Mouse (Mus musculus) kidney, embryonic 14.5 days (tissue): ENCODE data around the gene Adora1. TPM values are rescaled to one million over a fixed set of nuclear protein-coding genes. Genes with fewer than 3 reads are reported as not detected.
"Not testable (repeated sequence)": the region's sequence is repeated elsewhere in the genome, so short reads cannot be mapped to it uniquely, and the experiment has no call there.

Experiments used
- ATAC-seq: fragments of 200-750 bp; cut with Nextera tagmentation; 2 replicates; pipeline ENCODE4 v1.8.0; 2017; ENCODE audit warnings: moderate number of reproducible peaks, mild to moderate bottlenecking, moderate TSS enrichment, moderate library complexity; ENCODE audit not compliant: low FRiP score, low TSS enrichment
- H3K27ac ChIP-seq: fragments of 300-500 bp; sonication (generic); 2 replicates; pipeline ENCODE4 v1.5.1; 2014; ENCODE audit warnings: low read depth, mild to moderate bottlenecking, low read length, moderate library complexity, mixed read lengths
- H3K27me3 ChIP-seq: fragments of 300-500 bp; sonication (generic); 2 replicates; pipeline ENCODE4 v1.6.1; 2014; ENCODE audit warnings: mild to moderate bottlenecking, low read length; ENCODE audit not compliant: control insufficient read depth, insufficient read depth
- H3K36me3 ChIP-seq: fragments of 300-500 bp; sonication (generic); 2 replicates; pipeline ENCODE4 v1.6.1; 2014; ENCODE audit warnings: low read length, mixed read lengths; ENCODE audit not compliant: control insufficient read depth, insufficient read depth
- H3K4me1 ChIP-seq: fragments of 300-500 bp; sonication (generic); 2 replicates; pipeline ENCODE4 v1.6.1; 2014; ENCODE audit warnings: low read length, mixed read lengths; ENCODE audit not compliant: control insufficient read depth, insufficient read depth
- H3K4me2 ChIP-seq: fragments of 300-500 bp; sonication (generic); replicated peaks from 2 replicates; pipeline ENCODE4 v1.6.1; 2014; ENCODE audit warnings: low read depth, mild to moderate bottlenecking, low read length
- H3K4me3 ChIP-seq: fragments of 300-500 bp; sonication (generic); 2 replicates; pipeline ENCODE4 v1.5.1; 2014; ENCODE audit warnings: mild to moderate bottlenecking, low read length
- H3K9ac ChIP-seq: fragments of 300-500 bp; sonication (generic); 2 replicates; pipeline ENCODE4 v1.6.1; 2014; ENCODE audit warnings: low read depth, mild to moderate bottlenecking, low read length, moderate library complexity
- H3K9me3 ChIP-seq: fragments of 300-500 bp; sonication (generic); 2 replicates; pipeline ENCODE4 v1.6.1; 2016; ENCODE audit warnings: low read length; ENCODE audit not compliant: control insufficient read depth
- whole genome bisulfite sequencing: fragments of 180-500 bp; shearing (Covaris S2); extraction: QIAGEN DNeasy Blood & Tissue Kit; methylation state at CpG from one replicate; pipeline ENCODE4 v1.1.7; 2014; 5-methylcytosine and 5-hydroxymethylcytosine counted together
- polyA plus RNA-seq: library from polyadenylated mRNA; unstranded; fragments of >200 nt; fragmentation: Nextera tagmentation; extraction: Ambion mirVana; gene quantifications from 2 replicates; pipeline ENCODE4 v1.2.1, GENCODE M21; 2014

Gene Adora1
- polyA plus RNA-seq, 1 experiment from 2014 or later = 3.2 TPM

DNA sequence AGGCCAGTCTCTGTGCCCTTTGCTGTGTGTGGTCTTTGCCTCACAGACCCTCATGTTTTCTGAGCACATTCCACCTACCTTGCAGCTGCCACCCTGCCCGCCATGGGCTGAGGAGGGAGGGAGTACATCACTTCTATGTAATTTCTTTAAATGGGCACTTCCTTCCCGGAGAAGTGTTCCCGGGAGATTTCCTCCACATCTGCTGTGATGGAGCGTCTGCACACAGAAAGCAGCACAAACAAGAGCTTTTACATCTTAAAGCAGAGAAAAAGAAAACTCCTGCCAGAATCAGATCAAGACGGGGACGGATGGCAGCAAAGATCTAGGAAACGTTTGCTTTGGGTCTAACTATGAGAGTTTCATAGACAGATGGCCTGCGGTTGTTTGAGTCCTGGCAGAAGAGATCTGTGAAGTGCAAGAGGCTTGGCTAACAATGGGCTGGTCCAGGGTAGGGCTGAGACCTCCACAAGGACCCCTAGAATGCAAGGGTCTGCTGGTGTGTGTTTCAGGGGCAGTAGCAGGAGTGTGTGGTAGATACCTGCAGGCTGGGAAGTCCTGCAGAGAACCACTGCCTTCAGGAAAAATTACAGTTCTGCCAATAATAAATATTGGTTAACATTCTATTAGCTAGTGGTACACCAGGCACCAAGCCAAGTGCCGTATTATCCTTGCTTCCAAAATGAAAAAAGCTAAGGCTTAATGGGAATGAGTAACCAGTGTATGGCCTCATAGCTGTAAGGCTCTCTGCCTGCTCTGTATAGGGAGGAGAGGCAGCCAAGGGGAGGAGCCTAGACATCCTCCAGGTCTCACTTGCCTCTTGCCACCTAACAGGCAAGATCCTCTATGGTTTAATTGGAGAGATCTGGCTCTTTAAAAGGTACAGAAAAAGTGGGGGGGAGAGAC, 38.5 kb upstream of the Adora1 start:
- H3K36me3 ChIP-seq = no peaks in the 10 kb centered on the region
- H3K4me3 ChIP-seq = no peak overlapping the region
- no peaks in the 10 kb centered on the region for H3K9me3 ChIP-seq
- no peak overlapping the region for H3K9ac ChIP-seq
- no peak overlapping the region for H3K27ac ChIP-seq
- ATAC-seq = no peak
- no peak overlapping the region for H3K4me2 ChIP-seq
- no peaks in the 10 kb centered on the region for H3K27me3 ChIP-seq
- no peaks in the 10 kb centered on the region; the same call in 1 of the 2 replicates for H3K4me1 ChIP-seq
- 61% methylated on average over 9 of the region's 9 CpGs for WGBS

DNA sequence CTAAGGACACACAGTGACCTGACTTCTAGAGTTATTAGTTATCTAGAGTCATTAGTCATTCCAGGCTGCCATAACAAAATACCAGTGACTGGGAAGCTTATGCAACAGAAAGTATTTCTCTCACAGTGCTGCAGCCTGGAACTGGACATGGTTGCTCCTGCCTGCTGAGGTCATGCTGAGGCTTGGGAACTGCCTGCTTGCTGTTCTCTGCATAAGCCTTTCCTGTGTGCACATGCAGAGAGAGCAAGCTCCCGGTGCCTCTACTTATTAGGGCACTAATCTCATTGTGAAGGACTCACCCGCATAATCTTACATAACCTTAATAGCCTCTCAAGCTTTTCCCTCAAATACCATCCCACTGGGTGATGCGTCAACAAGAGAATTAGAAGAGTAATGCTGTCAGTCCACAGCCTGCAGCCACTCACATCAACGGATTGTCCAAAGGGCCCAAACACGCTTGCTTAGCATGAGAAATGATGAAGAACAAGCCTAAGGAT, 37.6 kb upstream of the Adora1 start:
- 85% methylated on average over 5 of the region's 5 CpGs for WGBS
- Histone ChIP-seq H3K9ac (no peak overlapping the region), H3K9me3 (no peaks in the 10 kb centered on the region), H3K27ac (no peak overlapping the region), H3K4me2 (no peak overlapping the region), H3K27me3 (no peaks in the 10 kb centered on the region), H3K4me3 (no peak overlapping the region), H3K4me1 (no peaks in the 10 kb centered on the region; the same call in 1 of the 2 replicates), H3K36me3 (no peaks in the 10 kb centered on the region)
- ATAC-seq = no peak

DNA sequence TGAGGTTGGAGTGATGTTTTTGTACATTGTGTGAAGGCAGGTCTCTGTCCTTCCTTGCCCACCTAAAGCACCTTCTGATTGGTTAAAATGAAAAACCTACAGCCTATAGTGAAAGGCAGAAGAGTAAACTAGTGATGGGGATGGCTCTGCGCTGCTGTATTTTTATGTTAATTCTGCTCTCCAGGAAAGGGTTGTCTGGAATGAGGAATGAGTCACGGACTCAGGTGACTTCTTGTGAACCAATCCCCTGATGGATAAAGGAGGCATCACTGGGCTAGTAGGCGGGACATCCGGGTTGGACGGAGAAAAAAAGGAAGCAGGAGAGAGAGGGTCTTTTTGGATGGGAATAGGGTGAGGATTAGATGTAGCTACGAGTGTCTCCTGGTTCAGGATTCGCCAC, 34.8 kb upstream of the Adora1 start:
- no peak overlapping the region for H3K4me3 ChIP-seq
- H3K4me2 ChIP-seq = no peak overlapping the region
- no peaks in the 10 kb centered on the region for H3K4me1 ChIP-seq
- no peaks in the 10 kb centered on the region for H3K27me3 ChIP-seq
- 74% methylated on average over 7 of the region's 7 CpGs for WGBS
- H3K9me3 ChIP-seq = no peaks in the 10 kb centered on the region
- H3K9ac ChIP-seq = no peak overlapping the region
- no peaks in the 10 kb centered on the region for H3K36me3 ChIP-seq
- H3K27ac ChIP-seq = no peak overlapping the region
- ATAC-seq = no peak

DNA sequence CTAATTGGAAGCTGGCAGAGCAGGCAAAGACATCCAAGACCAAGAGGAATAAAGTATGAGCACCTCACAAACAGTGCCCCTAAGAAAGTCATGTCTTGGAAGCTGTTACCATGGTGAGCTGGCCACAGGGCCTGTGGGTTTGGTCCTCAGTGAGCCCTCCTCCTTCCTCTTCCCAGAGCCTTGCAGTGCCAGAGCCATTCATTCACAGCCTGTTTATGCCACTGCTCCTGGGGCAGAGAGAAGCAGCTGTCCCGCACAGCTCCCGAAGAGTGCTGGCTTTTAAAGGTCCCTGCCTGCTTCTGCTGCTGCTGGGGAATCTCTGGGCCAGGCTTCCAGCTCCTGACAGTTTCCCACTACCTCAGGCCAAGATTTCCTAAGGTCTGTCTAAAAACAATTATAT, 30.6 kb upstream of the Adora1 start:
- no peak overlapping the region for H3K27ac ChIP-seq
- 53% methylated on average over 2 of the region's 2 CpGs for WGBS
- H3K4me2 ChIP-seq = no peak overlapping the region
- no peak overlapping the region for H3K4me3 ChIP-seq
- no peaks in the 10 kb centered on the region for H3K36me3 ChIP-seq
- peaks cover 5% of the 10 kb centered on the region; the same call in 1 of the 2 replicates for H3K9me3 ChIP-seq
- no peak overlapping the region for H3K9ac ChIP-seq
- ATAC-seq = no peak
- H3K4me1 ChIP-seq = no peaks in the 10 kb centered on the region
- H3K27me3 ChIP-seq = no peaks in the 10 kb centered on the region

DNA sequence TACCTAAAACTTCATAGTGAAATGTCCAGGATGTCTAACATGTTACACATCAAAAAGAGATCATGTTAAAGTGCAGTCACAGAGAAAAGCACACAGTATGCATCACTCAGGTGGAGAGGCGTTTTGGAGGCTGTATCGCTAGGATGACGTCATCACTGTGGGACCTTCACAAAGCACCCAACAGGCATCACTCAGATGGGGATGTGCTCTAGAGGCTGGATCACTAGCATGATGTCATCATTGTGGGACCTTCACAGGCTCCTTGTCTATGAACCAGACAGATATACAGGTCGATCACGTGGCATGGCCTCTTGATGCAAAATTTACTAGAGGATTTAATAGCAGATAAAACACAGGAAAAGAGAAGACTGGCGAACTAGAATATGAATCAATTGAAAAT, 29.1 kb upstream of the Adora1 start:
- H3K9me3 ChIP-seq = peaks cover 9% of the 10 kb centered on the region
- no peaks in the 10 kb centered on the region for H3K27me3 ChIP-seq
- no peak overlapping the region for H3K4me3 ChIP-seq
- WGBS = 92% methylated on average over 6 of the region's 6 CpGs
- no peak overlapping the region for H3K4me2 ChIP-seq
- no peaks in the 10 kb centered on the region for H3K36me3 ChIP-seq
- no peak overlapping the region for H3K9ac ChIP-seq
- H3K27ac ChIP-seq = no peak overlapping the region
- no peaks in the 10 kb centered on the region for H3K4me1 ChIP-seq
- no peak for ATAC-seq

DNA sequence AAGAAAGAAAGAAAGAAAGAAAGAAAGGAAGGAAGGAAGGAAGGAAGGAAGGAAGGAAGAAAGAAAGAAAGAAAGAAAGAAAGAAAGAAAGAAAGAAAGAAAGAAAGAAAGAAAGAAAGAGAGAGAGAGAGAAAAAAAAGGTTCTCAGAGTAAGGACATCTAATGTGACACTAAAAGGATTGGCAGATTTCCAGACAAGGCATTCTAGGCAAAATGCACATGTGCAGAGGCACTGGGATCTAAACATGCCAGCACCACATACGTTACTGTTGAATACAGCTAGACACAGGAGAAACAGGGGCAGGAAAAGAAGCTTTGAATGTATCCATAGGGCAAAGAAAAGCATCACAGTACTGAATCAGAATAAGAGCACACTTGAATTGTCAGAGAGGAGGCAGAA, 14.4 kb upstream of the Adora1 start:
- H3K9me3 ChIP-seq, H3K36me3 ChIP-seq, H3K27me3 ChIP-seq, H3K4me1 ChIP-seq, ATAC-seq, H3K27ac ChIP-seq, H3K4me2 ChIP-seq, H3K9ac ChIP-seq, H3K4me3 ChIP-seq: not testable (repeated sequence)
- WGBS = 80% methylated on average over 1 of the region's 1 CpGs

DNA sequence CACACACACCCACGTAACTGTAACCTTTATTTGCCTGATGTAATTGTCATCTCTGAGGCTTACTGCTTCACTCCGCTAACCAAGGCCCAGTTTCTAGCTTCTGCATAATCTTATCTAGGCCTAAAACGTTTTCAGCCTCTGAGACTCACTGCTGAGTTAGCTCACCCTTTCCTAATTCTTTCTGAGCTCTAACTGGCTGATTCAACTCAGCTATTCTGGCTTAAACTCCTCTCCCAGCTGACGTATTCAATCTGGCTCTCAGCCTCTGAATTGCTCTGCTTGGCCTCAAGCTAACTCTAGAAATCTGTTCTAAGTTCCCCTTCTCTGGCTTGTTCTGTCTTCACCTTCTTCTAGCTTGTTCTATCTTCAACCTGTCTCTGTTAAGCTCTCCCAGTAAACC, 11.4 kb upstream of the Adora1 start:
- Histone ChIP-seq H3K36me3 (no peaks in the 10 kb centered on the region), H3K9me3 (no peaks in the 10 kb centered on the region), H3K4me1 (no peaks in the 10 kb centered on the region), H3K4me2 (no peak overlapping the region), H3K27me3 (no peaks in the 10 kb centered on the region), H3K4me3 (no peak overlapping the region), H3K9ac (no peak overlapping the region), H3K27ac (no peak overlapping the region)
- WGBS = 64% methylated on average over 4 of the region's 4 CpGs
- no peak for ATAC-seq

DNA sequence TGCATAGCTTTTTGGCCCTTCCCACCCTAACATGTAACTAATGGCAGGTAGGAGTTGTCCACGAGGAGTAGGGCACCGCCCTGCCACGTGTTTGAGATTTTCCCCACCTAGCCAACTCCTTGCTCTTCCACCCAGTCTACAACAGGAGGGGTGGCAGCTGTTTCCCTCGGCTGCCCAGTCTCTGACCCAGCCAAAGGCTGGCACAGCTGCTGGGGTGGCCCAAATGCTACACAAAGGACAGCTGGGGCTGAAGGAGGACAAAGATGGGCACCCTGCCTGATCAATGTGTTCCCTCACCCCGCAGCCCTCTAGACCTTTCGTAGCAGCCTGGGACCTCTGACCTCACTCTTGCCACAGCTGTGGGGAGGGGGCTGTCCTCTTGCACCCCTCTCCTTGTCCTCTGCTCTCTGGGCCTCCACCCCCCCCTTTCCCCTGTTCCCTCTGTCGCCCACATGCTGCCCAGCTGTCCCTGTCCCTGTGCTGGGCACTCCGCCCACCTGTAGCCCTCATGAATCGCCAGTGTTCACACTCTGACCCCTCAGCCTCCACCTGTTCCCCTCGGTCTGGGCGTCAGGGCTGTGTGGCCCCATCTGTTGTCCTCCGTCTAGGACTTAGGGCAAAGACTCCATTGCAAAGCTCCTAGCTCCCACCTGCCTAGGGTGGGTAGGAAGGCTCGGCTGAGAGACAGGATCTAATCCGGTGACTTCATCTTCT, 9.9 kb upstream of the Adora1 start:
- ATAC-seq = 0 out of 2 replicates have a peak, but pooled peaks have one; percentile 24
- no peaks in the 10 kb centered on the region for H3K36me3 ChIP-seq
- WGBS = 80% methylated on average over 14 of the region's 14 CpGs
- H3K27ac ChIP-seq = no peak overlapping the region
- H3K9ac ChIP-seq = no peak overlapping the region
- no peak overlapping the region for H3K4me2 ChIP-seq
- no peaks in the 10 kb centered on the region for H3K4me1 ChIP-seq
- no peaks in the 10 kb centered on the region for H3K27me3 ChIP-seq
- no peak overlapping the region for H3K4me3 ChIP-seq
- no peaks in the 10 kb centered on the region for H3K9me3 ChIP-seq
